Mouse (Mus musculus): Measurements from ENCODE around the gene Ciao1. TPM values are rescaled to one million over a fixed set of nuclear protein-coding genes. Genes with fewer than 3 reads are reported as not detected.
"Not testable (repeated sequence)": the region's sequence is repeated elsewhere in the genome, so short reads cannot be mapped to it uniquely, and the experiment has no call there.

Gene Ciao1
- total RNA-seq, 2 experiments from 2014 or later, result 33.5 to 47.4 TPM

GRCm38 (mm10) chr2:127251457-127251856, 3.8 kb upstream of the Ciao1 start:
- ATAC-seq (replicated peaks; ENCODE audit: poor library complexity, severe bottlenecking), result no peak

DNA sequence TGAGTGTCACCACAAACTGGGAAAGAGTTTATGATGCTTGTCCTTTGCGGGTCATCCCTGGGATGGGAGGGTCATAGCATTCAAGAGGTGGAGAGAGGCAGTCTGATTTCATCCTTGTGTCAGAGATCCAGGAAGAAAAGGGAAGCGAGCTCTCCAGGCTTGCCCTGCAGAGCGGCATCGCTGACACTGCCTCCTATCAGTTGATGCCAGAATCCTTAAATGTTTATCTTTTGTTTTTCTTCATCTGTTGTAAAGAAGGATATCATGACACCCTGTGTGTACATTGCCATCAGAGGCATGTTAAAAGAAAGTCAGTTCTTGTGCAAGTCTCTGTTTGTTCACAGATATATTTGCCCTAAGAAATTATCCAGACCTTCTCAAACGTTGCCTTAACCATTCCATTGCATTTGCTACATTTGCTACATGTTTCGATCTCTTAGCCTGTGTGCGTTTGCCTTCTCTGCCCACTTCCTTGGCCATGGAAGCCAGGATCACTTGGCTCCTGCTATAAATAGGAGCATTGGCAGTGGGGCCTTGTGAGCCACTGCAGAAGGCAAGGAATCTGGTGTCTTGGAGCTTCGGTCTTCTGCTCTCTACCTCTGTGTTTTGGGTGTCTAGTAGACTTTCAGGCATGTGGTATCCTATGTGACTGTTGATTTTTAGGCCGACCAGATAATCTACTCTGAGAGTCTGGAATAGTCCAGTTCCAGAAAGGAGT, 2.8 kb upstream of the Ciao1 start:
- ATAC-seq (replicated peaks; ENCODE audit: poor library complexity, severe bottlenecking), result no peak

GRCm38 (mm10) chr2:127248334-127249004, 853 bp upstream of the Ciao1 start:
- peak; percentile 21 for ATAC-seq (replicated peaks; ENCODE audit: poor library complexity, severe bottlenecking)

DNA sequence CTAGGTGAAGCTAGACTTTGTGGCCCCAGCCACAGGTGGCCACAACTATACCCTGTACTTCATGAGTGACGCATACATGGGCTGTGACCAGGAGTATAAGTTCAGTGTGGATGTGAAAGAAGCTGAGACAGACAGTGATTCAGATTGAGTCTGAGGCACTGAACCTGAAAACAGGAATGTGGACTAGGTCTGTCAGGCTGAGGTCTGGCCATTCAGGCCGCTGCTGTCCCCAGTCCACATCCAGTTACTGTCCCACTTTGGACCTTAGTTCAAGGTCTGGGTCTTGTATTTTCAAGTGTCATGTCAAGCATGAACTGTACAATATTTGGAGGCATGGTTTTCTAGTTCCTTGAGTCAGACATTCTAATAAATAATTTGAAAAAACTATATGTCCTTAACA, 7.6 kb downstream of the Ciao1 start:
- ATAC-seq (replicated peaks; ENCODE audit: poor library complexity, severe bottlenecking), result no peak

DNA sequence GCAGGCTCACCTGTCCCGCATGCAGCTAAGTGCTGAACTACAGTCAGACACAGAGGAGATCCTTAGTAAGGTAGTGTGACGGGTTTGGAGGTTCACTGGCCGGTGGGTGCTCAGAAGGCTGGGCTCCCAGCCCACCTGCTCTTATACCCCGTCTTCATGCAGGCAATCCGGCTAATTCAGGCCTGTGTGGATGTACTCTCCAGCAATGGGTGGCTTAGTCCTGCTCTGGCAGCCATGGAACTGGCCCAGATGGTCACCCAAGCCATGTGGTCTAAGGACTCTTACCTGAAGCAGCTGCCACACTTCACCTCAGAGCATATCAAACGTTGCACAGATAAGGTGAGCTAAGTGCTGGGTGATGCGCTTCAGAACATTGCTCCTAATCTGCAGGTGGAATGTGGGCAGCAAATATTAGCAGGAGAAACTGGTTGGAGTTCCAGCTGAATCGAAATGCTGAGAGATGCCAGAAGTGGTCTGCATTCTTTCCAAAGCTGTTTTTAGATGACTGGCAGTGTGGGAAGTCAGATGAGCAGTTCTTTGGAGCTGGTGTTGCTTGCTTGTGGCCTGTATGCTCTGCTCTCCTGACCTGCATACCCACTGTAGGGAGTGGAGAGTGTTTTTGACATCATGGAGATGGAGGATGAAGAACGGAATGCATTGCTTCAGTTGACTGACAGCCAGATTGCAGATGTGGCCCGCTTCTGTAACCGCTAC, 9.6 kb downstream of the Ciao1 start:
- ATAC-seq (replicated peaks; ENCODE audit: poor library complexity, severe bottlenecking), result no peak

GRCm38 (mm10) chr2:127225261-127225660, 22.4 kb downstream of the Ciao1 start:
- no peak for ATAC-seq (replicated peaks; ENCODE audit: poor library complexity, severe bottlenecking)

DNA sequence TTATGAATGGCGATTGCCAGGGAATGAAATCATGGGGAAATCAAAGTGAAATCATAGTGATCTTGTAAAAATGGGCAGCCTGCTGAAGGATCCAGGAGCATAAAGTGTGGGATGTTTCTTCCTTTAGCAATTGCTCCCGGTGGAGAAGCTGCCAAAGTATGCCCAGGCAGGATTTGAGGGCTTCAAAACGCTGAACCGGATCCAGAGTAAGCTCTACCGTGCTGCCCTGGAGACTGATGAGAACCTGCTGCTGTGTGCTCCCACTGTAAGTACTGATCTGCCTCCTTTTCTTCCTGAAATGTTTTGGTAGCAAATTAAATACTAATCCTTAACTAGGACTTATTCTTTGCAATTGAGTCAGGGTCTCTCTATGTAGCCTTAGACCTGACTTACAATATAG, 29.9 kb downstream of the Ciao1 start:
- no peak for ATAC-seq (replicated peaks; ENCODE audit: poor library complexity, severe bottlenecking)

DNA sequence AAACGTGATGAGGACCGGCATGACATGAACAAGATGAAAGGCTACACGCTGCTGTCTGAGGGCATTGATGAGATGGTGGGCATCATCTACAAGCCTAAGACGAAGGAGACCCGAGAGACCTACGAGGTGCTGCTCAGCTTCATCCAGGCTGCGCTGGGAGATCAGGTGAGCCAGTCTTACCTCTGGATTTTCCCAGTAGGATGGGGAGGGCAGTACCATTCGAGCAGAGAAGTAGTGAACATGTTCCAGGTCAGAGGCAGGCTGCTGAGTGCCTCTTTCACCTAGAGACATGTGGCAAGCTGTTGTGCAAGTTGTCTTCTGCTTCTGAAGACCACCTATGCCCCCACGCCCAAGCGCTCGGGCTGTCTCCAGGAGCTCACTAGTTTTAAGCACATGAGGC, 36.9 kb downstream of the Ciao1 start:
- ATAC-seq (replicated peaks; ENCODE audit: poor library complexity, severe bottlenecking), result no peak

- no peak for ATAC-seq (replicated peaks; ENCODE audit: poor library complexity, severe bottlenecking)
Measured at GRCm38 (mm10) chr2:127208452-127208769, 39.2 kb downstream of the Ciao1 start.

- peak; percentile 98 for ATAC-seq (replicated peaks; ENCODE audit: poor library complexity, severe bottlenecking)
Measured at GRCm38 (mm10) chr2:127207547-127208451, 39.8 kb downstream of the Ciao1 start, which contains the start of the genes 1810024B03Rik and Snrnp200. Gene 1810024B03Rik, minus strand, starts transcription at chr2:127208280. Gene Snrnp200, plus strand, starts transcription at chr2:127208386.

GRCm38 (mm10) chr2:127206916-127207315, 40.7 kb downstream of the Ciao1 start:
- ATAC-seq (replicated peaks; ENCODE audit: poor library complexity, severe bottlenecking), result no peak

- ATAC-seq (replicated peaks; ENCODE audit: poor library complexity, severe bottlenecking), result not testable (repeated sequence)
Measured at GRCm38 (mm10) chr2:127205936-127206335, 41.7 kb downstream of the Ciao1 start.

- ATAC-seq (replicated peaks; ENCODE audit: poor library complexity, severe bottlenecking), result no peak
Measured at GRCm38 (mm10) chr2:127204932-127205331, 42.7 kb downstream of the Ciao1 start.

Other genes with a start within 250 kb of the Ciao1 start
- 8.6 and 12.7 TPM in 2 replicates for gene Ap4e1, start 239.1 kb downstream of the Ciao1 start, total RNA-seq (2014; fragmentation: Nextera tagmentation)
- 17.8 and 19.6 TPM in 2 replicates for gene Ap4e1, start 239.1 kb downstream of the Ciao1 start, total RNA-seq (2017)
- 41.2 and 51.4 TPM in 2 replicates for gene Blvra, start 177.2 kb downstream of the Ciao1 start, total RNA-seq (2014; fragmentation: Nextera tagmentation)
- 30.5 and 34.9 TPM in 2 replicates for gene Blvra, start 177.2 kb downstream of the Ciao1 start, total RNA-seq (2017)
- gene Ncaph, start 113.9 kb downstream of the Ciao1 start, total RNA-seq (2014; fragmentation: Nextera tagmentation), result 39.1 and 52.5 TPM in 2 replicates
- gene Ncaph, start 113.9 kb downstream of the Ciao1 start, total RNA-seq (2017), result 49.6 and 61.3 TPM in 2 replicates
- gene Itpripl1, start 104.4 kb downstream of the Ciao1 start, total RNA-seq (2014; fragmentation: Nextera tagmentation), result 27.7 and 33.8 TPM in 2 replicates
- 22.5 and 26.2 TPM in 2 replicates for gene Itpripl1, start 104.4 kb downstream of the Ciao1 start, total RNA-seq (2017)
- gene 1810024B03Rik, start 39.5 kb downstream of the Ciao1 start, total RNA-seq (2014; fragmentation: Nextera tagmentation), result 1.2 and 3.4 TPM in 2 replicates
- gene 1810024B03Rik, start 39.5 kb downstream of the Ciao1 start, total RNA-seq (2017), result 1.5 and 2.3 TPM in 2 replicates
- gene Snrnp200, start 39.4 kb downstream of the Ciao1 start, total RNA-seq (2014; fragmentation: Nextera tagmentation), result 66.4 and 82.1 TPM in 2 replicates
- gene Snrnp200, start 39.4 kb downstream of the Ciao1 start, total RNA-seq (2017), result 133 and 167 TPM in 2 replicates
- gene Tmem127, start 92 bp upstream of the Ciao1 start, total RNA-seq (2014; fragmentation: Nextera tagmentation), result 12.8 and 18.8 TPM in 2 replicates
- gene Tmem127, start 92 bp upstream of the Ciao1 start, total RNA-seq (2017), result 32.4 and 41.7 TPM in 2 replicates
- gene Stard7, start 22.4 kb upstream of the Ciao1 start, total RNA-seq (2014; fragmentation: Nextera tagmentation), result 69.6 and 84.0 TPM in 2 replicates
- 131 and 143 TPM in 2 replicates for gene Stard7, start 22.4 kb upstream of the Ciao1 start, total RNA-seq (2017)
- gene Dusp2, start 88.3 kb upstream of the Ciao1 start, total RNA-seq (2014; fragmentation: Nextera tagmentation), result 22.3 and 33.3 TPM in 2 replicates
- 50.4 and 51.2 TPM in 2 replicates for gene Dusp2, start 88.3 kb upstream of the Ciao1 start, total RNA-seq (2017)
- gene Astl, start 90.8 kb upstream of the Ciao1 start, total RNA-seq (2014; fragmentation: Nextera tagmentation), result 0.60 TPM in 1 of 2 replicates, not detected in the other
- gene Astl, start 90.8 kb upstream of the Ciao1 start, total RNA-seq (2017), result 0.04 and 0.21 TPM in 2 replicates
- gene Adra2b, start 115.4 kb upstream of the Ciao1 start, total RNA-seq (2014; fragmentation: Nextera tagmentation), result not detected in 2 replicates
- not detected in 2 replicates for gene Adra2b, start 115.4 kb upstream of the Ciao1 start, total RNA-seq (2017)
- gene Gpat2, start 177.4 kb upstream of the Ciao1 start, total RNA-seq (2014; fragmentation: Nextera tagmentation), result not detected in 2 replicates
- gene Gpat2, start 177.4 kb upstream of the Ciao1 start, total RNA-seq (2017), result not detected in 2 replicates
- gene Fahd2a, start 196.7 kb upstream of the Ciao1 start, total RNA-seq (2014; fragmentation: Nextera tagmentation), result 6.0 and 26.2 TPM in 2 replicates
- 6.6 and 11.9 TPM in 2 replicates for gene Fahd2a, start 196.7 kb upstream of the Ciao1 start, total RNA-seq (2017)